Mouse (Mus musculus) heart, postnatal 4 days (tissue): Measurements from ENCODE around the gene Tarm1. TPM values are rescaled to one million over a fixed set of nuclear protein-coding genes. Genes with fewer than 3 reads are reported as not detected.

Source experiments
- DNase-seq: peaks from one replicate; pipeline ENCODE4 v3.0.0; 2021
- total RNA-seq, 2 experiments: library from RNA; stranded (reverse); gene quantifications; 2 replicates each; pipeline ENCODE4 v1.2.3; 2021

Gene Tarm1
- total RNA-seq, 2 experiments from 2014 or later = not detected

GRCm38 (mm10) chr7:3440526-3440925 is 61.9 kb downstream of the Tarm1 start:
- DNase-seq = no peak

- no peak for DNase-seq
These were observed 62.4 kb downstream of the Tarm1 start for GRCm38 (mm10) chr7:3439984-3440383.

- peak; percentile 42 for DNase-seq
These were observed 64.5 kb downstream of the Tarm1 start for GRCm38 (mm10) chr7:3437941-3438340.

Other genes starting within 250 kb of the Tarm1 start
- 100 to 1,000 TPM; 299 to 315 TPM for gene Myadm, start 213.5 kb downstream of the Tarm1 start, total RNA-seq
- gene Prkcg, start 213.4 kb downstream of the Tarm1 start, total RNA-seq = 1 to 10 TPM; 5.7 to 8.5 TPM
- gene Cacng7, start 169.7 kb downstream of the Tarm1 start, total RNA-seq = 1 to 10 TPM; 6.9 to 7.4 TPM
- gene Cacng8, start 111.9 kb downstream of the Tarm1 start, total RNA-seq = under 1 TPM in 1 of 2 experiments, not detected in 1; 0.18 TPM
- 1 to 10 TPM; 7.9 to 9.0 TPM for gene Cacng6, start 78.4 kb downstream of the Tarm1 start, total RNA-seq
- under 1 TPM; 0.52 to 0.81 TPM for gene Oscar, start 113.5 kb upstream of the Tarm1 start, total RNA-seq
- 1,000 to 10,000 TPM; 1,232 to 1,303 TPM for gene Ndufa3, start 114.7 kb upstream of the Tarm1 start, total RNA-seq
- gene Tfpt, start 127.3 kb upstream of the Tarm1 start, total RNA-seq = 10 to 100 TPM; 18.0 to 23.0 TPM
- 10 to 100 TPM; 37.5 to 40.3 TPM for gene Prpf31, start 127.4 kb upstream of the Tarm1 start, total RNA-seq
- gene Cnot3, start 142.6 kb upstream of the Tarm1 start, total RNA-seq = 10 to 100 TPM; 37.9 to 38.3 TPM
- 10 to 100 TPM in 1 of 2 experiments, 1 to 10 TPM in 1; 8.5 to 10.2 TPM for gene Leng1, start 163.2 kb upstream of the Tarm1 start, total RNA-seq
- 1 to 10 TPM; 2.2 to 2.4 TPM for gene Tmc4, start 174.9 kb upstream of the Tarm1 start, total RNA-seq
- gene Tsen34, start 190.2 kb upstream of the Tarm1 start, total RNA-seq = 100 to 1,000 TPM; 127 to 133 TPM
- 10 to 100 TPM; 29.7 to 32.3 TPM for gene Mboat7, start 190.9 kb upstream of the Tarm1 start, total RNA-seq
- 100 to 1,000 TPM; 875 to 920 TPM for gene Rps9, start 201.4 kb upstream of the Tarm1 start, total RNA-seq
- gene Pirb, start 217.8 kb upstream of the Tarm1 start, total RNA-seq = under 1 TPM; 0.43 to 0.64 TPM